Mouse (Mus musculus): ENCODE data around the gene Kctd11.

The Kctd11 gene

DNA sequence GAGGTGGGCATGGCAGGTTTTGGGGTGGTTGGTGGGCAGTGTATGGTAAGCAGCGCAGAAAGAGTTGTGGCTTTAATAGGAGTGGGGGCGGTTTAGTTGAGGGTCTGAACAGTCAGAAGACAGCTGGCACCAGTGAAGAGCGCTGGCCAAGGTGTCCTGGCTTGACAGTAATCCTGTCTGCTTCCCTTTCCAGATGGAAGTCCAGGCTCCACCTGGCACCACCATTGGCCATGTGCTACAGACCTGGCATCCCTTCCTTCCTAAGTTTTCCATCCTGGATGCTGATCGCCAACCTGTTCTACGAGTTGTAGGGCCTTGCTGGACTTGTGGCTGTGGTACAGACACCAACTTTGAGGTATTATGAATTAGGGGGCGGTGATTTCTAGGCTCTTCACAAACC is 33.2 kb downstream of the Kctd11 start:
- DNase-seq (ENCODE audit: low spot score), result no peak

GRCm38 (mm10) chr11:69846738-69847688 is 34.2 kb downstream of the Kctd11 start:
- no peak for DNase-seq (ENCODE audit: low spot score)

- peak; percentile 80 for DNase-seq (ENCODE audit: low spot score)
Measured at GRCm38 (mm10) chr11:69846198-69846680, 35.0 kb downstream of the Kctd11 start, which contains the start of gene Plscr3. TSS of gene Plscr3 (plus strand) at chr11:69846376.

GRCm38 (mm10) chr11:69838714-69839104 is 42.5 kb downstream of the Kctd11 start:
- no peak for DNase-seq (ENCODE audit: low spot score)

GRCm38 (mm10) chr11:69837952-69838713 is 43.1 kb downstream of the Kctd11 start, which contains the start of gene Tmem256:
TSS of gene Tmem256 (plus strand) at chr11:69838514.
- DNase-seq (ENCODE audit: low spot score), result peak; percentile 91

GRCm38 (mm10) chr11:69837604-69837951 is 43.6 kb downstream of the Kctd11 start, which contains the start of gene Nlgn2:
TSS of gene Nlgn2 (minus strand) at chr11:69837784.
- DNase-seq (ENCODE audit: low spot score), result no peak

GRCm38 (mm10) chr11:69836703-69837576 is 44.3 kb downstream of the Kctd11 start:
- no peak for DNase-seq (ENCODE audit: low spot score)

GRCm38 (mm10) chr11:69835966-69836335 is 45.3 kb downstream of the Kctd11 start:
- DNase-seq (ENCODE audit: low spot score), result no peak

- DNase-seq (ENCODE audit: low spot score), result no peak
Measured at GRCm38 (mm10) chr11:69835326-69835965, 45.8 kb downstream of the Kctd11 start.

GRCm38 (mm10) chr11:69834001-69834549 is 47.1 kb downstream of the Kctd11 start:
- DNase-seq (ENCODE audit: low spot score), result peak; percentile 60

DNA sequence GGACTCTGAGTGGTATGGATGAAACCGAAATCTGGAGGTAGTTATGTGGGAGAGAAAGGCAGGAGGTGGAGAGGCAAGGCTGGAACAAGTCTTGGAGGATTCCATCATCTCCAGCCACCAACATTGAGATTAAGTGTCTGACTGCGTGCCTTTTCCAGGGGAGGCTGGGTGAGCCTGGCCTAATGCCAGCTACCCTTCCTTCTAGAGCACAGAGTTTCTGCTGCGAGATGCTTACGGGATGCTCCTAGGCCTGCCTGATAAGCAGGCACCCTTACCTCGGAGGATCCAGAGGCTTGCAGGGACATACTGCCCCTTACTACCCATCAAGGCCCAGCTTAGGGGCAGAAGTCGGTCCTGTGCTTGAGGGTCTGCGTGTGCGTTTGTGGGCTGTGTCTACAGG is 47.7 kb downstream of the Kctd11 start:
- DNase-seq (ENCODE audit: low spot score), result no peak

GRCm38 (mm10) chr11:69828832-69829231 is 52.4 kb downstream of the Kctd11 start:
- DNase-seq (ENCODE audit: low spot score), result no peak
